Mouse (Mus musculus) embryonic fibroblast, embryonic 13.5 days (primary cell): ENCODE measurements around the gene Fam120b.

Source experiments
- CTCF ChIP-seq: IDR thresholded peaks from 2 replicates; pipeline ENCODE4 v1.5.1; 2011; ENCODE audit warnings: mild to moderate bottlenecking, control low read depth, low read length, moderate library complexity, borderline replicate concordance; ENCODE audit not compliant: insufficient read depth
- POLR2A ChIP-seq: IDR thresholded peaks from 2 replicates; pipeline ENCODE4 v1.6.1; 2011; ENCODE audit warnings: low read depth, mild to moderate bottlenecking, control low read depth, low read length, moderate library complexity

- TF ChIP-seq CTCF (no peak), POLR2A (no peak)
Measured at GRCm38 (mm10) chr17:15425931-15426330, 29.9 kb downstream of the Fam120b start.
